Mouse (Mus musculus) small intestine, adult 2 months (tissue): ENCODE results near the gene Rdh16f2.

Experiments
- CTCF ChIP-seq: fragments of 200-500 bp; IDR thresholded peaks from 2 replicates; pipeline ENCODE4 v1.5.1; 2012; ENCODE audit warnings: low read depth, mild to moderate bottlenecking, control low read depth, inconsistent platforms, low read length, moderate library complexity, mixed read lengths; ENCODE audit not compliant: insufficient replicate concordance, insufficient read length; ENCODE audit errors: extremely low read depth
- POLR2A ChIP-seq: fragments of 200-500 bp; IDR thresholded peaks from 2 replicates; pipeline ENCODE4 v1.6.1; 2012; ENCODE audit warnings: low read depth, mild to moderate bottlenecking, control low read depth, inconsistent platforms, low read length, moderate library complexity

DNA sequence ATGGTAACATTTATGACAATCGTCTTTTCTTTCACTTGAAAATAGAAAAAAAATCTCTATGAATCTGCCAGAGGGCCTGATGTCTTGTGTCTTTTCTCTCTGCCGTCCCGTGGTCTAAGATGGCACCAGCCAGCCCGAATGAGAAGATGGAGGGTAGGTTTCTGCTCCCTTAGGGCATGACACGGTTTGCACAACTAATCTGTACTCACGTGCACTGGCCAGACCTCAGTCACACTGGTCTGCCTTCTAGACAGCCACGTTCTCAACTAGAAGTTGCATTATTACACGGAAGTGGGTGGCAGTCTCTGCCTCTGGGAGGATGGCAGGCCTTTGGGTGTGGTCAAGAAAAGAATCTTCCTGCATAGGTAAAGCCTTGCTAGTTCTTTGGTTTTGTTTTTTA is 56.8 kb downstream of the Rdh16f2 start:
- TF ChIP-seq POLR2A (no peak), CTCF (no peak)
